Mouse (Mus musculus): ENCODE measurements around the gene Ccn5. TPM values are rescaled to one million over a fixed set of nuclear protein-coding genes. Genes with fewer than 3 reads are reported as not detected.

Ccn5 gene
- polyA plus RNA-seq, 1 experiment from 2014 or later = 0.23 TPM

DNA sequence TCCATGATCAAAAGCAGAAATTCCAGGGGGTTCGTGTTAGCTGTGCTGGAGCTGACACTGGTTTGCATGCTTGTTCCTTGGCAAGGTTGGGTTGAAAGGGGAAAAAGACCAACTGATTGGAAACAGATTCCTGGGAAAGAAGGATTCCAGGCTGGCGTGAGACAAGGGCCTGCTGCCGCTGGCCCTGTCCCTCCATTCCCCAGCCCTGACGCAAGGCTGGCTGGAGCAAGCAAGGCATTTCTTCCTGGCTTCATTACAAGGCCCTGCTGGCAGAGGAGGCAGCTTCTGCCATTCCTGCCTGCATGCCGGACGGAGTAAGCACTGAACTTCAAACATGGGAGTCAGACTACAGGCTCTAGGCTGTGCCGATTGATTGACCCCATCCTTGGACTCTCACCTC, 22.2 kb upstream of the Ccn5 start:
- H3K4me3 ChIP-seq (ENCODE audit: low read depth, low read length) = no peak overlapping the region
- no peak overlapping the region for H3K9ac ChIP-seq (ENCODE audit: low read length)
- no peak overlapping the region for H3K4me2 ChIP-seq (ENCODE audit: low read length)
- H3K36me3 ChIP-seq (ENCODE audit: control insufficient read depth, insufficient read depth, low read length) = no peaks in the 10 kb centered on the region
- ATAC-seq (replicated peaks; ENCODE audit: low FRiP score, low TSS enrichment, low read depth) (no peak), DNase-seq (ENCODE audit: low spot score) (no peak)
- H3K27ac ChIP-seq (ENCODE audit: low read depth) = no peak overlapping the region
- 61% methylated on average over 7 of the region's 7 CpGs for WGBS
- H3K27me3 ChIP-seq (replicated peaks; ENCODE audit: control insufficient read depth, insufficient read depth, low read length) = no peaks in the 10 kb centered on the region
- no peaks in the 10 kb centered on the region for H3K9me3 ChIP-seq (ENCODE audit: control insufficient read depth, low read length)
- no peaks in the 10 kb centered on the region for H3K4me1 ChIP-seq (replicated peaks; ENCODE audit: control insufficient read depth, insufficient read depth, low read length)

DNA sequence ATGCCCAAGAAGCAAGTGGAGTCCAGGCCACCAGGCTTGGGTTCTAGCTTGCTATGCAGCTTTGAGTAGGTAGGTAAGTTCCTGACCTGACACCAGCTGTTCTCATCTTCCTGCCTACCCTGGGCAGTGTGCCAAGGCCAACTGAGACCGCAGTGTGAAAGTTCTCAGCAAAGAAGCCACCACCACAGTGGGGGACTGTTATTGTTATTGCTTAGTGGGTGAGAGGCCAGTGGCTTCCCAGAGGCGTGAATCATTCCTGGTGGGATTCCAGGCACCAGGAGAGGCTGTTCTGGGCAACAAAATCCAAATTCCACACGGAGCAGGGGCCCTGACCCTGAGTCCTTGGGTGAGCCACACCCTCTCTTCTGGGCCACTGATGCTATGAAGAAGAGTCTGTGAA, 19.8 kb upstream of the Ccn5 start:
- ATAC-seq (replicated peaks; ENCODE audit: low FRiP score, low TSS enrichment, low read depth) (no peak), DNase-seq (ENCODE audit: low spot score) (no peak)
- Histone ChIP-seq H3K9ac (ENCODE audit: low read length) (no peak overlapping the region), H3K36me3 (ENCODE audit: control insufficient read depth, insufficient read depth, low read length) (no peaks in the 10 kb centered on the region), H3K27me3 (replicated peaks; ENCODE audit: control insufficient read depth, insufficient read depth, low read length) (no peaks in the 10 kb centered on the region), H3K4me2 (ENCODE audit: low read length) (no peak overlapping the region), H3K4me1 (replicated peaks; ENCODE audit: control insufficient read depth, insufficient read depth, low read length) (no peaks in the 10 kb centered on the region), H3K27ac (ENCODE audit: low read depth) (no peak overlapping the region), H3K9me3 (ENCODE audit: control insufficient read depth, low read length) (no peaks in the 10 kb centered on the region), H3K4me3 (ENCODE audit: low read depth, low read length) (no peak overlapping the region)
- WGBS = 24% methylated on average over 3 of the region's 3 CpGs

DNA sequence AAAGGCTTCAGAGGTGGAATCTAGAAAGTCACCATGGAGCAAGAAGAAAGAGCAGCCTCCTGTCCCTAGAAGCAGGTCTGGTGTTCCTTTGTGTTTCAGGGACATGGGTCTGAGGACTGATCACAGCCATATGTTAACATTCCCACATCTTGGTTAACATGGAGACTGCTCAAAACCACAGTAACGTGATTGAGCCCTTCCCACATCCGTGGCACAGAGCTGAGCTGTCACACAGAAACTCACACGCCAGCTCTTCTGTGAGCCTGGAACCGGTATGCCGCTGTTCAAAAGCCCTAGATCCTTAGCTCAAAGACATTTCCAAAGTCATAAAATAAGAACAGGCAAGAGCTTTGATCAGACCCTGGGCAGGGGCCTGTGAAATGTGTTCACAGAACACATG, 19.3 kb upstream of the Ccn5 start:
- H3K4me3 ChIP-seq (ENCODE audit: low read depth, low read length) = no peak overlapping the region
- no peak overlapping the region for H3K4me2 ChIP-seq (ENCODE audit: low read length)
- ATAC-seq (replicated peaks; ENCODE audit: low FRiP score, low TSS enrichment, low read depth) (no peak), DNase-seq (ENCODE audit: low spot score) (no peak)
- H3K27ac ChIP-seq (ENCODE audit: low read depth) = no peak overlapping the region
- no peaks in the 10 kb centered on the region for H3K4me1 ChIP-seq (replicated peaks; ENCODE audit: control insufficient read depth, insufficient read depth, low read length)
- H3K27me3 ChIP-seq (replicated peaks; ENCODE audit: control insufficient read depth, insufficient read depth, low read length) = no peaks in the 10 kb centered on the region
- no peaks in the 10 kb centered on the region for H3K9me3 ChIP-seq (ENCODE audit: control insufficient read depth, low read length)
- WGBS = 87% methylated on average over 5 of the region's 5 CpGs
- no peak overlapping the region for H3K9ac ChIP-seq (ENCODE audit: low read length)
- no peaks in the 10 kb centered on the region for H3K36me3 ChIP-seq (ENCODE audit: control insufficient read depth, insufficient read depth, low read length)

DNA sequence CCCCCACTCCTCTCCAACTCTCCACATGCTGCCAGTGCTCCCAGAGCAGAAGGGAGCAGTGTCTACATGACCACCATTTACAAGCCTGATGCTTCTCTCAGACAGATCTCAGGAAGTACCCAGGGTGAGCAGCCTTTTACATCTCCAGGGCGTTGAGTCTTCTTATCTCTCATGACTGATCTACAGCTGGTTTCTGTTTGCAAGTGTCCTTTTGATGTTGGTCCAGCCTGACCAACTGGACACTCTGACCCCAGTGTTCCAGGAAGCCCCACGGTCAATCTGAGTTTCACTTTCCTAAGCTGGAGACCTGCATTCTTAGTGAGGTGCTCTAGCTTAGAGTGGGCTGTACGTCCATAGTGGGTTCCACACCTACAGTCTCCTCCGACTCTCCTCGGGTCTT, 16.8 kb upstream of the Ccn5 start:
- no peaks in the 10 kb centered on the region for H3K4me1 ChIP-seq (replicated peaks; ENCODE audit: control insufficient read depth, insufficient read depth, low read length)
- H3K27ac ChIP-seq (ENCODE audit: low read depth) = no peak overlapping the region
- H3K9me3 ChIP-seq (ENCODE audit: control insufficient read depth, low read length) = no peaks in the 10 kb centered on the region
- H3K9ac ChIP-seq (ENCODE audit: low read length) = no peak overlapping the region
- H3K4me2 ChIP-seq (ENCODE audit: low read length) = no peak overlapping the region
- no peaks in the 10 kb centered on the region for H3K27me3 ChIP-seq (replicated peaks; ENCODE audit: control insufficient read depth, insufficient read depth, low read length)
- H3K4me3 ChIP-seq (ENCODE audit: low read depth, low read length) = no peak overlapping the region
- no peak for ATAC-seq (replicated peaks; ENCODE audit: low FRiP score, low TSS enrichment, low read depth)
- no peaks in the 10 kb centered on the region for H3K36me3 ChIP-seq (ENCODE audit: control insufficient read depth, insufficient read depth, low read length)
- no peak for DNase-seq (ENCODE audit: low spot score)
- WGBS = 61% methylated on average over 5 of the region's 5 CpGs

DNA sequence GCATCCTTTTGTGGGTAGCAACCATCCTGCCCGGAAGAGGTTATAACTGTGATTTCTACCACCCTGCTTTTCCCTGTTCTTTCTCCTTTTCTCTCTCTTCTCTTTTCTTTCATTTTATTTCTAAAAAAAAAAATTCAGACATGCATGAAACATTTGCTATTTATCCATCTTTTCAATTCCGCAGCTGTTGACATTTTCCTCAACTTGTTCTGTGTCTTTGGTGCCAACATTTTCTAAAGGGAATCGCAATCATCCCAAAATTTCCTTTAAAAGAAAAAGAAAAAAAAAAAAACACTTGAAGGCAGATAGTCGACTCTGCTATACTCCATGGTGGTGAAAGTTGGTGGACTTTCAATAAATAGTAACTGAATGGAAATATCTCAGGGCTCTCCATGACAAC, 11.5 kb upstream of the Ccn5 start:
- no peaks in the 10 kb centered on the region for H3K9me3 ChIP-seq (ENCODE audit: control insufficient read depth, low read length)
- H3K4me3 ChIP-seq (ENCODE audit: low read depth, low read length) = no peak overlapping the region
- H3K9ac ChIP-seq (ENCODE audit: low read length) = no peak overlapping the region
- H3K27me3 ChIP-seq (replicated peaks; ENCODE audit: control insufficient read depth, insufficient read depth, low read length) = no peaks in the 10 kb centered on the region
- H3K27ac ChIP-seq (ENCODE audit: low read depth) = no peak overlapping the region
- H3K36me3 ChIP-seq (ENCODE audit: control insufficient read depth, insufficient read depth, low read length) = no peaks in the 10 kb centered on the region
- H3K4me2 ChIP-seq (ENCODE audit: low read length) = no peak overlapping the region
- 89% methylated on average over 4 of the region's 4 CpGs for WGBS
- no peaks in the 10 kb centered on the region for H3K4me1 ChIP-seq (replicated peaks; ENCODE audit: control insufficient read depth, insufficient read depth, low read length)
- DNase-seq (ENCODE audit: low spot score) (no peak), ATAC-seq (replicated peaks; ENCODE audit: low FRiP score, low TSS enrichment, low read depth) (no peak)

DNA sequence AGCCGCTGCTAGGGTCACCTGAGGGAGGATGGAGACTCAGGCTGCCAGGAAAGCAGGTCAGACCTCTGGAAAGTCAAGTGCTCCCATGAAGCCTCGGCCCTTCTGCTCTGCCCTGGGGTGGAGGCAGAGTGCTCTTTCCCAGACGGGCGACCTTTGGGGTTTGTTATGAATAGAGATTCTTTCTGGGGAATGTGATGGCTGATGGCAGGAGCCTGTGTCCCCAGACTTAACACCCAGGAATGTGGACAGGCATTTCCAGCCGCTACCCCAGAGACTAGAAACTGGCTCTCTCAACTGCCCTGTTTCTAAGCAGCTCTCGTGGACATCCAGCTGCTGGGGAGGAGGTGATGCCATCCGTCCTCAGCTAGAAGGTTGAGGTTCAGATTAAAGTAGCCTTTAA, 11.0 kb upstream of the Ccn5 start:
- no peak overlapping the region for H3K4me3 ChIP-seq (ENCODE audit: low read depth, low read length)
- DNase-seq (ENCODE audit: low spot score) (no peak), ATAC-seq (replicated peaks; ENCODE audit: low FRiP score, low TSS enrichment, low read depth) (no peak)
- no peak overlapping the region for H3K9ac ChIP-seq (ENCODE audit: low read length)
- no peaks in the 10 kb centered on the region for H3K36me3 ChIP-seq (ENCODE audit: control insufficient read depth, insufficient read depth, low read length)
- WGBS = 38% methylated on average over 7 of the region's 7 CpGs
- no peaks in the 10 kb centered on the region for H3K27me3 ChIP-seq (replicated peaks; ENCODE audit: control insufficient read depth, insufficient read depth, low read length)
- H3K4me1 ChIP-seq (replicated peaks; ENCODE audit: control insufficient read depth, insufficient read depth, low read length) = no peaks in the 10 kb centered on the region
- H3K9me3 ChIP-seq (ENCODE audit: control insufficient read depth, low read length) = no peaks in the 10 kb centered on the region
- no peak overlapping the region for H3K4me2 ChIP-seq (ENCODE audit: low read length)
- H3K27ac ChIP-seq (ENCODE audit: low read depth) = no peak overlapping the region

DNA sequence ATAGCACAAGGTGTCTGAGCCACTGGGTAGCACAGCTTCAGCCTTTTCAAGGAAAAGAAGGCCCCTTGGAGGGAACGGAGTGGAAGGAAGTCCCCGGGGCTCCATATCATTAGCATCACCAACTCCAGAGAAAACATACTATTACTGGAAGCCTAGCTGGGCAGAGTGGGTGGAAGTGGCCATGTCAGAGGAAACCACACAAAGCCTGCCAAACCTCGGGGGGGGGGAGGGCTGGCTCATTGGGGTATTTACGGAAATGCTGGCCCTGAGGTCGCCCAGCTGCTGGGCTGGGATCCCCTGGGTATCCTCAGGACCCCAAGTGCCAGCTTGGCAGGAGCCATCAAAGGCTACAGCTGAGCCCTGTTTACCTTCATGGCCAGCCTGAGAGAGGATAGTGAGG, 7.6 kb upstream of the Ccn5 start:
- no peak overlapping the region for H3K4me2 ChIP-seq (ENCODE audit: low read length)
- H3K4me1 ChIP-seq (replicated peaks; ENCODE audit: control insufficient read depth, insufficient read depth, low read length) = no peaks in the 10 kb centered on the region
- H3K27me3 ChIP-seq (replicated peaks; ENCODE audit: control insufficient read depth, insufficient read depth, low read length) = no peaks in the 10 kb centered on the region
- H3K4me3 ChIP-seq (ENCODE audit: low read depth, low read length) = no peak overlapping the region
- H3K27ac ChIP-seq (ENCODE audit: low read depth) = no peak overlapping the region
- WGBS = 78% methylated on average over 5 of the region's 5 CpGs
- no peaks in the 10 kb centered on the region for H3K36me3 ChIP-seq (ENCODE audit: control insufficient read depth, insufficient read depth, low read length)
- H3K9ac ChIP-seq (ENCODE audit: low read length) = no peak overlapping the region
- no peaks in the 10 kb centered on the region for H3K9me3 ChIP-seq (ENCODE audit: control insufficient read depth, low read length)
- no peak for DNase-seq (ENCODE audit: low spot score)
- no peak for ATAC-seq (replicated peaks; ENCODE audit: low FRiP score, low TSS enrichment, low read depth)

DNA sequence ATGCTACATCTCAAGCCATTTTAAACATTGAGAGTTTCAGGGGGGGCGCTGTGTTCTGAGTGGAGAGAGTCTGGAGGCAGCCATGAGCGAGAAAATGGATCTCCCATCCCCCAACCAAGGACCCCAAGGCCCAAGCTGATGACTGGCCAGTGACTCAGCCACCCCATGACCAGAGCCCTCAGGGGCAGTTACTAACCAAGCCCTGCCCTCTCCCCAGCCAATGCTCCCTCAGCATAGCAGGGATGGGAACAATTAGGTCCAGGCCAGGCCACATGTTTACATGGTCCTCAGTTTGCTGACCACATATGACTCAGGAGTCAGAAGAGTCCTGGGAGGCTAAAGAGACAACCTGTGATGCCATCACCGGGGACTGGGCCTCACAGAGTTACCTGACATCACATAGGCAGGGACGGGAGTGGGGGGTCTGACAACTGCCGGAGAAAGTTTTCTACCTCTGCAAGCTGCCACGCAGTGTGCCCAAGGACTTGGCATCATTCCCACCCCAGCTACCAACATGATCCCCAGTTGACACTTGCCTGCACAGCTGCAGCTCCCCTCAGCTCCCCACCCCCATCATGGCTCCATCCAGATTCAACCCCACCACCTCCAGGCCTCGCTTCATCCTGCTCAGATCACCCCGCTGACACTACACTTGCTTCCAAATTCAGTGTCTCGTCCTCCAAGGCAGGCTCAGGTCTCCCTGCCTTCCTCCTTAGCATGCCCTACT, 5.8 kb upstream of the Ccn5 start:
- no peaks in the 10 kb centered on the region for H3K36me3 ChIP-seq (ENCODE audit: control insufficient read depth, insufficient read depth, low read length)
- DNase-seq (ENCODE audit: low spot score) (no peak), ATAC-seq (replicated peaks; ENCODE audit: low FRiP score, low TSS enrichment, low read depth) (no peak)
- no peak overlapping the region for H3K4me3 ChIP-seq (ENCODE audit: low read depth, low read length)
- H3K9ac ChIP-seq (ENCODE audit: low read length) = no peak overlapping the region
- no peak overlapping the region for H3K4me2 ChIP-seq (ENCODE audit: low read length)
- H3K4me1 ChIP-seq (replicated peaks; ENCODE audit: control insufficient read depth, insufficient read depth, low read length) = no peaks in the 10 kb centered on the region
- no peaks in the 10 kb centered on the region for H3K27me3 ChIP-seq (replicated peaks; ENCODE audit: control insufficient read depth, insufficient read depth, low read length)
- WGBS = 90% methylated on average over 9 of the region's 9 CpGs
- H3K9me3 ChIP-seq (ENCODE audit: control insufficient read depth, low read length) = no peaks in the 10 kb centered on the region
- no peak overlapping the region for H3K27ac ChIP-seq (ENCODE audit: low read depth)

DNA sequence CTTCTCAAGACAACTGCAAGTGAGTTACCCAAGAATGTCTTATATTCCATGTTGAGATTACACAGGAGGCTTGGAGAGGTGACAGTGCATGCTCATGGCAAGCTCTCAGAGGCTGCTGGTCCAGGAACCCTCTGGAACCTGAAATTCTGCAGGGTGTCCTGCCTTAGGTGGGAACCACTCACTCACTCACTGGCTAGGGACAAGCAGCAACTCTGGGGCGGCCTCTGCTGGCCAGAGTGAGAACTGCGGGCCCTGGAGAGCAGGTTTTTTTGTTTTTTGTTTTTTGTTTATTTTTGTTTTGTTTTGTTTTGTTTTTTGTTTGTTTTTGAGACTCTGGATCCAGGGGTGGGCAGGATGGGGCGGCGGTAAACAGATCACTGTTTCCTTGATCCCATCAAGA, 2.6 kb downstream of the Ccn5 start:
- H3K36me3 ChIP-seq (ENCODE audit: control insufficient read depth, insufficient read depth, low read length) = no peaks in the 10 kb centered on the region
- DNase-seq (ENCODE audit: low spot score) (peak; percentile 83), ATAC-seq (replicated peaks; ENCODE audit: low FRiP score, low TSS enrichment, low read depth) (no peak; the same call in 1 of the 2 replicates)
- no peak overlapping the region for H3K4me3 ChIP-seq (ENCODE audit: low read depth, low read length)
- no peaks in the 10 kb centered on the region for H3K9me3 ChIP-seq (ENCODE audit: control insufficient read depth, low read length)
- H3K4me1 ChIP-seq (replicated peaks; ENCODE audit: control insufficient read depth, insufficient read depth, low read length) = 0 out of 2 replicates have a peak, but pooled peaks cover 4% of the 10 kb centered on the region
- H3K9ac ChIP-seq (ENCODE audit: low read length) = no peak overlapping the region
- WGBS = 8% methylated on average over 4 of the region's 4 CpGs
- H3K4me2 ChIP-seq (ENCODE audit: low read length) = peak overlapping the region; percentile 30
- no peaks in the 10 kb centered on the region for H3K27me3 ChIP-seq (replicated peaks; ENCODE audit: control insufficient read depth, insufficient read depth, low read length)
- no peak overlapping the region for H3K27ac ChIP-seq (ENCODE audit: low read depth)

Measured in intestine, embryonic 14.5 days (tissue).